Mouse (Mus musculus) lung, postnatal 36 days (tissue): ENCODE measurements at regions not wholly inside any gene's neighbourhood (a gene's known extent, or its start where the extent isn't known, plus 50 kb on each side); places are given as distances from the start of the nearest gene placed in this dataset.
A peak's percentile ranks its signal among the peaks of the same experiment; 100 is the strongest.

Source experiments
- DNase-seq: peaks from one replicate; pipeline ENCODE4 v3.0.0; 2022; ENCODE audit warnings: mixed read lengths

GRCm38 (mm10) chr8:103983860-103984594, 117.4 kb upstream of the Cdh5 start:
- no peak for DNase-seq

GRCm38 (mm10) chr8:103985640-103986039, 115.8 kb upstream of the Cdh5 start:
- DNase-seq, result no peak

- no peak for DNase-seq
Measured at GRCm38 (mm10) chr8:103993897-103994296, 107.5 kb upstream of the Cdh5 start.

- no peak for DNase-seq
Measured at GRCm38 (mm10) chr8:103998143-103998542, 103.3 kb upstream of the Cdh5 start.

GRCm38 (mm10) chr8:104007209-104007608, 94.2 kb upstream of the Cdh5 start:
- no peak for DNase-seq

- no peak for DNase-seq
Measured at GRCm38 (mm10) chr8:104008756-104009155, 92.7 kb upstream of the Cdh5 start.

GRCm38 (mm10) chr8:104009306-104009705, 92.1 kb upstream of the Cdh5 start:
- no peak for DNase-seq

GRCm38 (mm10) chr8:104022231-104022630, 79.2 kb upstream of the Cdh5 start:
- no peak for DNase-seq

GRCm38 (mm10) chr8:104022691-104023509, 78.5 kb upstream of the Cdh5 start:
- DNase-seq, result peak; percentile 47

- peak; percentile 31 for DNase-seq
Measured at GRCm38 (mm10) chr8:104027161-104027821, 74.1 kb upstream of the Cdh5 start.

- peak; percentile 79 for DNase-seq
Measured at GRCm38 (mm10) chr8:104028626-104029025, 72.8 kb upstream of the Cdh5 start.

GRCm38 (mm10) chr8:104032179-104032578, 69.2 kb upstream of the Cdh5 start:
- DNase-seq, result peak; percentile 70

GRCm38 (mm10) chr8:104033148-104033547, 68.3 kb upstream of the Cdh5 start:
- peak; percentile 37 for DNase-seq

GRCm38 (mm10) chr8:104034286-104034685, 67.1 kb upstream of the Cdh5 start:
- DNase-seq, result no peak

GRCm38 (mm10) chr8:104036580-104037477, 64.6 kb upstream of the Cdh5 start:
- peak; percentile 37 for DNase-seq

GRCm38 (mm10) chr8:104037611-104038010, 63.8 kb upstream of the Cdh5 start:
- DNase-seq, result no peak

GRCm38 (mm10) chr8:104039526-104039925, 61.9 kb upstream of the Cdh5 start:
- no peak for DNase-seq

GRCm38 (mm10) chr8:104041522-104041921, 59.9 kb upstream of the Cdh5 start:
- no peak for DNase-seq

GRCm38 (mm10) chr8:104042434-104042833, 59.0 kb upstream of the Cdh5 start:
- DNase-seq, result peak; percentile 42

GRCm38 (mm10) chr8:104048037-104048436, 53.4 kb upstream of the Cdh5 start:
- DNase-seq, result no peak

GRCm38 (mm10) chr8:104049181-104049580, 52.2 kb upstream of the Cdh5 start:
- DNase-seq, result no peak
